Mouse (Mus musculus) cerebellum, postnatal 36 days (tissue): ENCODE data around the gene Cideb.

Experiments
- DNase-seq, 2 experiments: peaks; one replicate each; pipeline ENCODE4 v3.0.0; 2021 to 2022; ENCODE audit warnings: mixed read lengths in 2 of 2

The Cideb gene

GRCm38 (mm10) chr14:55763166-55763565 lies 4.9 kb upstream of the Cideb start:
- no peak for DNase-seq

- DNase-seq: peak; percentile 30 to 42
Observed at GRCm38 (mm10) chr14:55762001-55762821, 4.0 kb upstream of the Cideb start.

- DNase-seq: no peak
Observed at GRCm38 (mm10) chr14:55761163-55761562, 2.9 kb upstream of the Cideb start, which contains the start of gene Ltb4r2. Ltb4r2 (plus strand) TSS chr14:55761428.

- DNase-seq: peak; percentile 85 to 91
Observed at GRCm38 (mm10) chr14:55760156-55760555, 1.9 kb upstream of the Cideb start.

GRCm38 (mm10) chr14:55757566-55757965 lies 692 bp downstream of the Cideb start:
- no peak for DNase-seq

GRCm38 (mm10) chr14:55747051-55747847 lies 11.0 kb downstream of the Cideb start:
- DNase-seq: no peak

GRCm38 (mm10) chr14:55745861-55746237 lies 12.4 kb downstream of the Cideb start:
- no peak for DNase-seq

GRCm38 (mm10) chr14:55745180-55745860 lies 12.9 kb downstream of the Cideb start, which contains the start of the genes Dhrs1 and Nop9:
Dhrs1 (minus strand) TSS chr14:55745690.
Nop9 (plus strand) TSS chr14:55745693.
- peak; percentile 82 to 87 for DNase-seq

GRCm38 (mm10) chr14:55743711-55744110 lies 14.5 kb downstream of the Cideb start:
- DNase-seq: peak; percentile 84 to 85

- no peak for DNase-seq
Observed at GRCm38 (mm10) chr14:55737086-55737687, 21.1 kb downstream of the Cideb start.

- no peak for DNase-seq
Observed at GRCm38 (mm10) chr14:55735758-55736157, 22.5 kb downstream of the Cideb start.

- no peak for DNase-seq
Observed at GRCm38 (mm10) chr14:55735334-55735733, 22.9 kb downstream of the Cideb start.

GRCm38 (mm10) chr14:55734869-55735268 lies 23.4 kb downstream of the Cideb start:
- DNase-seq: no peak

- DNase-seq: no peak
Observed at GRCm38 (mm10) chr14:55733889-55734288, 24.4 kb downstream of the Cideb start.

- DNase-seq: no peak
Observed at GRCm38 (mm10) chr14:55730531-55731032, 27.7 kb downstream of the Cideb start.

- DNase-seq: no peak
Observed at GRCm38 (mm10) chr14:55730116-55730515, 28.1 kb downstream of the Cideb start.

GRCm38 (mm10) chr14:55727889-55728685 lies 30.2 kb downstream of the Cideb start:
- no peak for DNase-seq

- DNase-seq: no peak
Observed at GRCm38 (mm10) chr14:55726261-55726660, 32.0 kb downstream of the Cideb start.

- no peak for DNase-seq
Observed at GRCm38 (mm10) chr14:55724411-55724871, 33.8 kb downstream of the Cideb start.

GRCm38 (mm10) chr14:55723433-55723832 lies 34.8 kb downstream of the Cideb start:
- DNase-seq: no peak

- DNase-seq: no peak
Observed at GRCm38 (mm10) chr14:55722438-55722945, 35.8 kb downstream of the Cideb start.
